Mouse (Mus musculus) hindbrain, embryonic 13.5 days (tissue): ENCODE data around the gene Wipi2. TPM values are rescaled to one million over a fixed set of nuclear protein-coding genes. Genes with fewer than 3 reads are reported as not detected.

Experiments
- ATAC-seq: fragments of 200-750 bp; cut with Nextera tagmentation; 2 replicates; pipeline ENCODE4 v1.8.0; 2017; ENCODE audit warnings: moderate TSS enrichment; ENCODE audit not compliant: low FRiP score
- H3K27ac ChIP-seq: fragments of 300-500 bp; sonication (generic); 2 replicates; pipeline ENCODE4 v1.5.1; 2015; ENCODE audit warnings: inconsistent platforms, mild to moderate bottlenecking, moderate library complexity
- H3K27me3 ChIP-seq: fragments of 300-500 bp; sonication (generic); 2 replicates; pipeline ENCODE4 v1.6.1; 2015; ENCODE audit warnings: mild to moderate bottlenecking, inconsistent platforms
- H3K36me3 ChIP-seq: fragments of 300-500 bp; sonication (generic); 2 replicates; pipeline ENCODE4 v1.6.1; 2015; ENCODE audit warnings: mild to moderate bottlenecking, inconsistent platforms
- H3K4me1 ChIP-seq: fragments of 300-500 bp; sonication (generic); replicated peaks from 2 replicates; pipeline ENCODE4 v1.6.1; 2015; ENCODE audit warnings: inconsistent platforms
- H3K4me2 ChIP-seq: fragments of 300-500 bp; sonication (generic); 2 replicates; pipeline ENCODE4 v1.6.1; 2015; ENCODE audit warnings: inconsistent platforms, mild to moderate bottlenecking, moderate library complexity
- H3K4me3 ChIP-seq: fragments of 300-500 bp; sonication (generic); 2 replicates; pipeline ENCODE4 v1.5.1; 2015; ENCODE audit warnings: mild to moderate bottlenecking, inconsistent platforms
- H3K9ac ChIP-seq: fragments of 300-500 bp; sonication (generic); 2 replicates; pipeline ENCODE4 v1.6.1; 2015; ENCODE audit warnings: mild to moderate bottlenecking, inconsistent platforms
- H3K9me3 ChIP-seq: fragments of 300-500 bp; sonication (generic); 2 replicates; pipeline ENCODE4 v1.6.1; 2016; ENCODE audit warnings: inconsistent platforms
- WGBS: fragments of 180-500 bp; shearing (Covaris S2); methylation state at CpG from one replicate; pipeline ENCODE4 v1.1.7; 2015; 5-methylcytosine and 5-hydroxymethylcytosine counted together
- polyA plus RNA-seq: library from polyadenylated mRNA; unstranded; fragments of >200 nt; fragmentation: Nextera tagmentation; extraction: Ambion mirVana; gene quantifications from 2 replicates; pipeline ENCODE4 v1.2.1, GENCODE M21; 2015

The Wipi2 gene
- polyA plus RNA-seq, 1 experiment from 2014 or later = 44.4 TPM

DNA sequence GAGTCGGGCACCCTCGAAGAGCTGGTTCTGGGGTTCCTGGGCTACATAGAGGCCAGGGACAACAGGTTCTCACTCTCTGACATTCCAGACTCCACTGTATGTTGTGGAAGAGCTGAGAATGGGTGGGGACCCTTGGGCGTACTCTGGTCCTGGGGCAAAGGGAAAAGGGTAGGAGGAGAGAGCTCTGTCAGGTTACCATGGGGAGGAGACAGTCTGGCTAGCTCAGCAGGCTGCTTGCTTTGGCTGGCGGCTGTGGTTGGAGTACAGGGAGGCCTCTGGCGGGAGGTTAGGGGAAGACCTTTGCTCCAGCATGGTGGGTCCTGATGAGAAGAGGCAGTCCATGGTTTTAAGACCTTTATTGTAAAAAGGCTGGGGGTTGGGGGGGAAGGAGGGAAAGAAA, 12.6 kb downstream of the Wipi2 start:
- 81% methylated on average over 5 of the region's 5 CpGs for WGBS
- Histone ChIP-seq H3K4me2 (no peak overlapping the region), H3K9me3 (no peaks in the 10 kb centered on the region), H3K4me1 (0 out of 2 replicates have a peak, but pooled peaks cover 5% of the 10 kb centered on the region), H3K36me3 (peaks cover 56% of the 10 kb centered on the region), H3K9ac (no peak overlapping the region), H3K27ac (no peak overlapping the region), H3K27me3 (no peaks in the 10 kb centered on the region), H3K4me3 (no peak overlapping the region)
- no peak for ATAC-seq

- no peak overlapping the region for H3K4me3 ChIP-seq
- H3K27ac ChIP-seq = no peak overlapping the region
- H3K9me3 ChIP-seq = no peaks in the 10 kb centered on the region
- 74% methylated on average over 6 of the region's 6 CpGs for WGBS
- H3K4me1 ChIP-seq = 0 out of 2 replicates have a peak, but pooled peaks cover 5% of the 10 kb centered on the region
- H3K27me3 ChIP-seq = no peaks in the 10 kb centered on the region
- no peak for ATAC-seq
- no peak overlapping the region for H3K9ac ChIP-seq
- H3K36me3 ChIP-seq = peaks cover 51% of the 10 kb centered on the region
- H3K4me2 ChIP-seq = no peak overlapping the region
Observed at GRCm38 (mm10) chr5:142641331-142642051, 14.0 kb downstream of the Wipi2 start.

DNA sequence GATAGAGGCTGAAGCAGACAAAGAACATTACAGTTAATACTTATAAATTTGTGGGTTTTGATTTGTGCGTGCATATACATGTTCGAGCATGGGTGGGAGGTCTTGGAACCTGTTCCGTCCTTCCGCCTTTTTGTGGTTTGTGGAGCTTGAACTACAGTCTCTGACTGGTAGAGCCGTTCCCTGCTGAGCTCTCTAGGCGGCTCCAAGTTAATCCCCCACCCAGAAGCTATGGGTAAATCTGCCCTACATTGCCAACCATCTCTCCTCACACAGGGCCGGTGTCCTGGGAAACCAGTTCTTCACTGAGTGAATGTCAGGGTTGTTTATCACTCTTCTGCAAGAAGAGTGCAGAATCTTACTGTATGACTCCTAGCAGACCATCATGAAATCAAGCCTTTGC, 20.7 kb downstream of the Wipi2 start:
- Histone ChIP-seq H3K4me2 (no peak overlapping the region), H3K4me3 (no peak overlapping the region), H3K9me3 (no peaks in the 10 kb centered on the region), H3K27ac (0 out of 2 replicates have a peak overlapping the region, but pooled peaks have one; percentile 3), H3K36me3 (peaks cover 21% of the 10 kb centered on the region), H3K27me3 (no peaks in the 10 kb centered on the region), H3K4me1 (peaks cover 38% of the 10 kb centered on the region), H3K9ac (no peak overlapping the region)
- ATAC-seq = no peak
- WGBS = 75% methylated on average over 7 of the region's 7 CpGs

GRCm38 (mm10) chr5:142649460-142650050, 22.1 kb downstream of the Wipi2 start:
- H3K9ac ChIP-seq = peak overlapping the region; percentile 29; the same call in 1 of the 2 replicates
- no peak for ATAC-seq

DNA sequence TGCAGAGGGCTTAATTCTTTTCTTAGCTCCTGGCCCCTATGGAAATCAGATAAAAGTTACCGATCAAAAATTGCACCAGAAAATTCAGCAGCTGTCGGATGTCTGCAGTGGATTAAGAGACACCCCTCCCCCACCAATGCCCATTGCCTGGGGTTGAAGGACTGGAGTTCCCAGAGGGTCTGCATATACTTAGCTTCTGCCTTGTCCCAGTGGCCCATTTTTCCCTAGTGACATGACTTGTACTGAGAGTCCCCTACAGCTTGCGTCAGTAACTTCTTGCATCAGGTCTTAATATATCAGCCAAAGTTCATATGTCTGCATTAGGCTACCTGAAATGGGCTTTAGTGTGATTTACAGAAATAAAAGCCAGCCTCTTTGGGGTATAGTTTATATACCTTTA, 22.9 kb downstream of the Wipi2 start:
- Histone ChIP-seq H3K9ac (peak overlapping the region; percentile 29; the same call in 1 of the 2 replicates), H3K4me2 (no peak overlapping the region), H3K27me3 (no peaks in the 10 kb centered on the region), H3K36me3 (peaks cover 12% of the 10 kb centered on the region; the same call in 1 of the 2 replicates), H3K4me1 (peaks cover 38% of the 10 kb centered on the region), H3K9me3 (no peaks in the 10 kb centered on the region), H3K4me3 (no peak overlapping the region), H3K27ac (peak overlapping the region; percentile 36)
- no peak for ATAC-seq
- WGBS = 33% methylated on average over 3 of the region's 3 CpGs

More at GRCm38 (mm10) chr5:142649460-142650050, 22.1 kb downstream of the Wipi2 start:
- no peak overlapping the region for H3K4me2 ChIP-seq
- H3K4me1 ChIP-seq = peaks cover 38% of the 10 kb centered on the region
- WGBS = 88% methylated on average over 4 of the region's 4 CpGs
- no peaks in the 10 kb centered on the region for H3K27me3 ChIP-seq
- H3K27ac ChIP-seq = peak overlapping the region; percentile 36; the same call in 1 of the 2 replicates
- no peaks in the 10 kb centered on the region for H3K9me3 ChIP-seq
- H3K36me3 ChIP-seq = peaks cover 14% of the 10 kb centered on the region
- H3K4me3 ChIP-seq = no peak overlapping the region

DNA sequence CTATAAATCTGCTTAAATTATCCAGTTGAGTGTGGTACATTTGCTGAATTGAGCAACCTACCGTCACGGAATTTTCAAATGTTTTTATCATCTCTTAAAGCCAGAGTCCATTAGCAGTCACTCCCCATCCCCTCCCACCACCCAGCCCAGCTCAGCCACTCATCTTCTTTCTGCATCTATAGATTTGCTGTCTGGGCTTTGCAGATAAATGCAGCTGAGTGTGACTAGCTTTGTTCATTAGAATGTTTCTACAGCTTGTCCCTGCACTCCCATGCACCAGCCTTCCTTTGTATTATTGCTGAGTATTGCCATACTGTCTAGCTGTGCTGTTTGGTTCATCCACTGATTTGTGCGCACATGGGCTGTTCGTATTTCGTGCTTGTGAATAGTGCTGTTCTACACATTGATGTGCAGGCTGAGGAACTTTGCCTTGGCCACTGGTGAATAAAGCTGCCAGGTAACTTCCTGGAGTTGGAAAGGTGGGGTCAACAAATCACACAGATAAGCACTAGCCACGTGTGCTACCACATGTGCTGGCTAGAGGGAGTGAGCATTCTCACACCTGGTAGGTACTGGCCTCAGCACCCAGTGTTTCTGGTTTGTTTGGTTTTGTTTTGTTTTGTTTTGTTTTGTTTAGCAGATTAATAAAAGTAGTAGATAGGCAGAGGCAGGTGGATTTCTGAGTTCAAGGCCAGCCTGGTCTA, 23.4 kb downstream of the Wipi2 start:
- peak overlapping the region; percentile 52 for H3K27ac ChIP-seq
- ATAC-seq = no peak
- no peaks in the 10 kb centered on the region for H3K27me3 ChIP-seq
- peaks cover 38% of the 10 kb centered on the region for H3K4me1 ChIP-seq
- H3K36me3 ChIP-seq = peaks cover 17% of the 10 kb centered on the region
- 0 out of 2 replicates have a peak overlapping the region, but pooled peaks have one; percentile 19 for H3K9ac ChIP-seq
- no peak overlapping the region for H3K4me3 ChIP-seq
- no peak overlapping the region for H3K4me2 ChIP-seq
- 72% methylated on average over 6 of the region's 6 CpGs for WGBS
- no peaks in the 10 kb centered on the region for H3K9me3 ChIP-seq

GRCm38 (mm10) chr5:142652266-142652665, 24.8 kb downstream of the Wipi2 start:
- no peak for ATAC-seq
- no peak overlapping the region for H3K9ac ChIP-seq
- H3K27ac ChIP-seq = no peak overlapping the region
- H3K36me3 ChIP-seq = peaks cover 25% of the 10 kb centered on the region
- H3K4me3 ChIP-seq = no peak overlapping the region
- H3K4me2 ChIP-seq = no peak overlapping the region
- no peaks in the 10 kb centered on the region for H3K27me3 ChIP-seq
- no peaks in the 10 kb centered on the region for H3K9me3 ChIP-seq
- peaks cover 38% of the 10 kb centered on the region for H3K4me1 ChIP-seq
- WGBS = 80% methylated on average over 4 of the region's 4 CpGs

DNA sequence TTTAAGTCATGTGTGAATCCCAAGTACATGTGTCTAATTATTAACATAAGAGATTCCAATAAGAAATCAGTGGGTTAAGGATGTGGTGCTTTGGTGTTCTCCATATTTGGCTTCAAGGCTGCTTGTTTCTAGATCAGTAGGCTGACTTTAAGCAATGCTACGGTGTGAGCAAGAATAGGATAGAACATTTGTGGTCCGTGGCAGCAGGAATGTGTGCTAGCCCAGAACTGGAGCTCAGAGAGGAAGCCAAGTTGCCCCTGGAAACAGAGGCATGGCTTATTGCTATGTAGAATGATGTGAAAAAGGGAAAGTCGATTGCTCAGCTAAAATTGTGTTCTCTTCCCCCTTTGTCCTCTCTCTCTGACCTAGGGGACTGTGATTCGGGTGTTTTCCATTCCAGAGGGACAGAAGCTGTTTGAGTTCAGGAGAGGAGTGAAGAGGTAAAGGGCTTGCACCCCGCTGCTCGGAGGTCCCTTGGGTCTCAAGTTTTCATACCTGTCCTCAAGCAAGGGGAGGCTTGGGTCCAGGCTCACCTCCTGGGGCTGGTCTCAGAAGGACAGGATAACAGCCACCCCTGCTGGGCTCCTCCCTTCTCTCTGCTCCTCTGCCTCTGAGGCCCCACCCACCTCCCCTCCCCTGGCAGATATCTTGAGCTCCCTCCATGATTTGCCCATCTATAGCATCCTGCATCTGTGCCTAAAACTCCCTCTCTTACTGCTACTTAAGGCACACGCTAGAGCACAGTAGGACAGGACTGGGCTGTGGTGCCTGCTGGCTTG, 33.3 kb downstream of the Wipi2 start:
- H3K4me3 ChIP-seq = no peak overlapping the region
- H3K27me3 ChIP-seq = no peaks in the 10 kb centered on the region
- ATAC-seq = no peak
- peaks cover 97% of the 10 kb centered on the region for H3K36me3 ChIP-seq
- 85% methylated on average over 7 of the region's 7 CpGs for WGBS
- H3K9ac ChIP-seq = no peak overlapping the region
- H3K4me2 ChIP-seq = no peak overlapping the region
- H3K9me3 ChIP-seq = no peaks in the 10 kb centered on the region
- no peaks in the 10 kb centered on the region for H3K4me1 ChIP-seq
- no peak overlapping the region for H3K27ac ChIP-seq

- 34% methylated on average over 3 of the region's 3 CpGs for WGBS
- H3K36me3 ChIP-seq = peaks cover 82% of the 10 kb centered on the region
Observed at GRCm38 (mm10) chr5:142667921-142668320, 40.4 kb downstream of the Wipi2 start.

GRCm38 (mm10) chr5:142668556-142669263, 41.2 kb downstream of the Wipi2 start:
- no peak overlapping the region for H3K4me3 ChIP-seq
- H3K4me2 ChIP-seq = no peak overlapping the region
- no peak for ATAC-seq
- H3K9ac ChIP-seq = 0 out of 2 replicates have a peak overlapping the region, but pooled peaks have one; percentile 5
- WGBS = 88% methylated on average over 11 of the region's 11 CpGs
- peaks cover 11% of the 10 kb centered on the region; the same call in 1 of the 2 replicates for H3K4me1 ChIP-seq
- H3K36me3 ChIP-seq = peaks cover 74% of the 10 kb centered on the region
- H3K9me3 ChIP-seq = no peaks in the 10 kb centered on the region
- H3K27ac ChIP-seq = no peak overlapping the region
- no peaks in the 10 kb centered on the region for H3K27me3 ChIP-seq

More at GRCm38 (mm10) chr5:142667921-142668320, 40.4 kb downstream of the Wipi2 start:
- no peak overlapping the region for H3K4me2 ChIP-seq
- H3K27me3 ChIP-seq = no peaks in the 10 kb centered on the region
- H3K27ac ChIP-seq = no peak overlapping the region
- no peak overlapping the region for H3K4me3 ChIP-seq
- no peak overlapping the region for H3K9ac ChIP-seq
- H3K4me1 ChIP-seq = 0 out of 2 replicates have a peak, but pooled peaks cover 5% of the 10 kb centered on the region
- ATAC-seq = no peak
- H3K9me3 ChIP-seq = no peaks in the 10 kb centered on the region

DNA sequence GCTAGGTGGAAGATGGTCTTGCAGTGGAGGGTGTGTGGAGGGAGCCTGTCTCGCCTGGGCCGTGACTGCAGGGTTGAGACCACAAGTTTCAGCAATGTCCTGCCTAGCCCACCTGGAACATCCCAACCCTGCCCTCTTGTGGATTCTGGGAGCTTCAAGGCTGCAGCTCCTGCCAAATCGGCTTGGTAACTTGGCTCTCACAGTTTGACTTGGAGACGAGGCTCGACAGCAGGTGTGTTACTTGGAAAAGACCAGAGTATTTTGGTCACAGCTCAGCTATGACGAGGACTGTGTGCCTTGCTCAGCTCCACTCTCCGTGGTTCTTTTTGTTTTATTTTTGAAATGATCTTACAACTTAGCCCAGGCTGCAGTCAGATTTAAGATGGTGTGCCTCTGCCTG, 42.2 kb downstream of the Wipi2 start:
- ATAC-seq = no peak
- WGBS = 83% methylated on average over 7 of the region's 7 CpGs
- H3K36me3 ChIP-seq = peaks cover 64% of the 10 kb centered on the region

More for the DNA sequence above, 42.2 kb downstream of the Wipi2 start:
- no peak overlapping the region for H3K27ac ChIP-seq
- no peak overlapping the region; the same call in 1 of the 2 replicates for H3K9ac ChIP-seq
- peaks cover 17% of the 10 kb centered on the region; the same call in 1 of the 2 replicates for H3K4me1 ChIP-seq
- H3K27me3 ChIP-seq = no peaks in the 10 kb centered on the region
- no peak overlapping the region for H3K4me2 ChIP-seq
- H3K4me3 ChIP-seq = no peak overlapping the region
- H3K9me3 ChIP-seq = no peaks in the 10 kb centered on the region
